Mouse (Mus musculus) c-Kit-positive CD71-positive TER-119-positive erythroid progenitor cells, embryonic 14.5 days (primary cell): ENCODE measurements around the gene Fam222b.
"Not testable (repeated sequence)": the region's sequence is repeated elsewhere in the genome, so short reads cannot be mapped to it uniquely, and the experiment has no call there.

Source experiments
- DNase-seq: peaks from one replicate; pipeline ENCODE4 v3.0.0-alpha.2; 2013; ENCODE audit warnings: low spot score

Fam222b gene

GRCm38 (mm10) chr11:78180081-78180761 is 85.8 kb downstream of the Fam222b start:
- no peak for DNase-seq

GRCm38 (mm10) chr11:78181830-78182357 is 87.4 kb downstream of the Fam222b start:
- DNase-seq = no peak

- DNase-seq = no peak
These were observed 88.0 kb downstream of the Fam222b start for GRCm38 (mm10) chr11:78182450-78182849.

- peak; percentile 88 for DNase-seq
These were observed 88.7 kb downstream of the Fam222b start, which contains the start of gene Rpl23a for GRCm38 (mm10) chr11:78182961-78183844. Rpl23a (minus strand) TSS chr11:78183584.

GRCm38 (mm10) chr11:78183884-78184514 is 89.5 kb downstream of the Fam222b start:
- no peak for DNase-seq

GRCm38 (mm10) chr11:78184702-78185101 is 90.2 kb downstream of the Fam222b start:
- DNase-seq = not testable (repeated sequence)

- no peak for DNase-seq
These were observed 94.1 kb downstream of the Fam222b start, which contains the start of gene Rab34 for GRCm38 (mm10) chr11:78188331-78189233. Rab34 (plus strand) TSS chr11:78188430.

GRCm38 (mm10) chr11:78189234-78190040 is 95.0 kb downstream of the Fam222b start:
- no peak for DNase-seq

GRCm38 (mm10) chr11:78190041-78190440 is 95.6 kb downstream of the Fam222b start:
- DNase-seq = no peak

- DNase-seq = no peak
These were observed 98.7 kb downstream of the Fam222b start, which contains the start of gene Proca1 for GRCm38 (mm10) chr11:78193113-78193512. Proca1 (plus strand) TSS chr11:78193392.

- DNase-seq = peak; percentile 81
These were observed 100.1 kb downstream of the Fam222b start for GRCm38 (mm10) chr11:78194411-78195100.

GRCm38 (mm10) chr11:78195101-78195863 is 100.8 kb downstream of the Fam222b start:
- DNase-seq = no peak

GRCm38 (mm10) chr11:78202372-78202771 is 107.9 kb downstream of the Fam222b start:
- no peak for DNase-seq

GRCm38 (mm10) chr11:78204287-78204686 is 109.8 kb downstream of the Fam222b start:
- DNase-seq = no peak

GRCm38 (mm10) chr11:78205361-78206206 is 111.1 kb downstream of the Fam222b start:
- no peak for DNase-seq
